Mouse (Mus musculus): ENCODE measurements around the gene Tmem214.

DNA sequence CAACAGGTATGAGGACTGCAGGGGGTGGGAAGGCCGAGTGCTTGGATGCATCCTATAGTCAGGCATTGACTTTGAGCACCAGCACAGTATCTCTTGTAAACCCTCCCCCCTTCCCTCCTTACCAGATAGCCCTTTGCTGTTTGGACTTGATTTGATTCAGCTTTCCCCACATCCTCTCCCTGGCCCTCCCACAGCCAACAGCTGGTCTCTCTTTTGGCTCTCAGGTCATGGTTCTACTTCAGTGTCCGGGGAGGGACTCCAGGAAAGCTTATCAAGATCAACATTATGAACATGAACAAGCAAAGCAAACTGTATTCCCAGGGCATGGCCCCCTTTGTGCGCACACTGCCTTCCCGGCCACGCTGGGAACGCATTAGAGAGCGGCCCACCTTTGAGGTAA lies 22.6 kb downstream of the Tmem214 start:
- TF ChIP-seq CTCF (IDR thresholded peaks at IDR 0.05; ENCODE audit: extremely low read depth, insufficient read depth, insufficient read length, insufficient replicate concordance) (no peak), POLR2A (IDR thresholded peaks at IDR 0.05; ENCODE audit: low read depth, low read length) (no peak)

All from spleen, adult 2 months (tissue).